Mouse (Mus musculus): ENCODE measurements around the gene Irgm1.

- TF ChIP-seq CTCF (IDR thresholded peaks at IDR 0.05; ENCODE audit: extremely low read depth, insufficient read depth, low read length), result no peak
- no peak for TF ChIP-seq POLR2A (IDR thresholded peaks at IDR 0.05; ENCODE audit: extremely low read depth, insufficient read depth, low read length)
Observed at GRCm38 (mm10) chr11:48826752-48827096, 44.8 kb downstream of the Irgm1 start.

Measured in cortical plate, adult 2 months (tissue).